Comparison of ENCODE assay signal across 8 mouse cellular contexts in genomic region chr11:16508052-16508654, GRCm38 (mm10). TPM values are rescaled to one million over a fixed set of nuclear protein-coding genes. Genes with fewer than 3 reads are reported as not detected.
A peak's percentile ranks its signal among the peaks of the same experiment; 100 is the strongest.
DNase-seq lines count a peak whose midpoint lies in the region; ATAC-seq and TF ChIP-seq lines count a peak whose summit lies in the region.

TSS of gene Sec61g (minus strand) at chr11:16508484.

- H3K9me3 ChIP-seq in MEL (replicated peaks; ENCODE audit: insufficient read depth, low read length) = no peaks in the 10 kb centered on the region
- no peaks in the 10 kb centered on the region for H3K9me3 ChIP-seq in forebrain, postnatal 0 days (ENCODE audit: low read length)
- H3K9me3 ChIP-seq in lung, embryonic 15.5 days = no peaks in the 10 kb centered on the region

- H3K4me1 ChIP-seq in MEL (ENCODE audit: control insufficient read depth in 1 of 2, insufficient read depth in 2 of 2, low read length in 2 of 2) = peaks cover 6 to 16% of the 10 kb centered on the region in 2 experiments
- H3K4me1 ChIP-seq in cerebellum, adult 2 months (ENCODE audit: control insufficient read depth, insufficient read depth, low read length) = no peaks in the 10 kb centered on the region
- H3K4me1 ChIP-seq in forebrain, postnatal 0 days (ENCODE audit: insufficient read depth) = peaks cover 10% of the 10 kb centered on the region
- H3K4me1 ChIP-seq in lung, embryonic 15.5 days = no peaks in the 10 kb centered on the region; the same call in 1 of the 2 replicates

- whole genome bisulfite sequencing in cerebellum, adult 2 months = under 1% methylated on average over 35 of the region's 35 CpGs
- under 1% methylated on average over 35 of the region's 35 CpGs for WGBS in forebrain, postnatal 0 days
- WGBS in lung, embryonic 15.5 days = under 1% methylated on average over 35 of the region's 35 CpGs

- TF ChIP-seq RAD21 in MEL (IDR thresholded peaks at IDR 0.05; ENCODE audit: low read depth, low read length) = no peak

- H3K79me2 ChIP-seq in MEL (ENCODE audit: control insufficient read depth, insufficient read depth, low read length, poor library complexity) = peaks cover 20% of the 10 kb centered on the region

- peak within 1 kb of the TSS; percentile 79 for H3K27ac ChIP-seq in MEL (ENCODE audit: control insufficient read depth, low read depth, low read length)
- H3K27ac ChIP-seq in cerebellum, adult 2 months (ENCODE audit: insufficient read depth, low read length) = peak within 1 kb of the TSS; percentile 90
- peak within 1 kb of the TSS; percentile 96 for H3K27ac ChIP-seq in forebrain, postnatal 0 days (ENCODE audit: low read depth, low read length)
- peak within 1 kb of the TSS; percentile 96 for H3K27ac ChIP-seq in lung, embryonic 15.5 days

- no peak for TF ChIP-seq CTCF in MEL (IDR thresholded peaks at IDR 0.05 in 2 of 3, conservative IDR thresholded peaks at IDR 0.05 in 1 of 3; ENCODE audit: control insufficient read depth in 1 of 3, insufficient read depth in 1 of 3, low read depth in 2 of 3, low read length in 3 of 3, poor library complexity in 1 of 3, severe bottlenecking in 1 of 3)
- no peak for TF ChIP-seq CTCF in cerebellum, adult 2 months (IDR thresholded peaks at IDR 0.05; ENCODE audit: borderline replicate concordance, insufficient read depth, low read depth, low read length)
- TF ChIP-seq CTCF in forebrain, postnatal 0 days (IDR thresholded peaks at IDR 0.05; ENCODE audit: low read depth) = peak; percentile 30; the same call in 1 of the 2 replicates

- peak; percentile 96 for DNase-seq in MEL (ENCODE audit: low read depth, low spot score)
- peak; percentile 94 for DNase-seq in cerebellum, adult 2 months
- DNase-seq in forebrain, postnatal 0 days = peak; percentile 97
- DNase-seq in heart, postnatal 4 days = peak; percentile 93
- peak; percentile 92 to 93 for DNase-seq in layer of hippocampus, adult 8-10 months (ENCODE audit: low spot score in 2 of 2)
- peak; percentile 87 for DNase-seq in ovary, adult 18-20 months (ENCODE audit: low spot score)
- peak; percentile 91 for DNase-seq in thymus, postnatal 0 days (ENCODE audit: low spot score)

- H3K27me3 ChIP-seq in MEL (ENCODE audit: control insufficient read depth in 1 of 2, insufficient read depth in 2 of 2, low read length in 2 of 2) = peaks cover 0 to 1% of the 10 kb centered on the region in 2 experiments; a peak in 1 of 4 replicates
- H3K27me3 ChIP-seq in cerebellum, adult 2 months (ENCODE audit: control insufficient read depth, insufficient read depth, low read length) = no peaks in the 10 kb centered on the region
- no peaks in the 10 kb centered on the region for H3K27me3 ChIP-seq in forebrain, postnatal 0 days (ENCODE audit: insufficient read depth, low read length)
- no peaks in the 10 kb centered on the region for H3K27me3 ChIP-seq in lung, embryonic 15.5 days

- peak within 1 kb of the TSS; percentile 83 for H3K4me2 ChIP-seq in forebrain, postnatal 0 days (ENCODE audit: low read depth)
- peak within 1 kb of the TSS; percentile 60 for H3K4me2 ChIP-seq in lung, embryonic 15.5 days

- ATAC-seq in forebrain, postnatal 0 days = peak; percentile 100
- ATAC-seq in lung, embryonic 15.5 days (ENCODE audit: borderline replicate concordance, extremely low read depth, low FRiP score, low TSS enrichment) = peak; percentile 100

- peak within 1 kb of the TSS; percentile 99 for H3K9ac ChIP-seq in MEL (ENCODE audit: control insufficient read depth, low read depth, low read length, poor library complexity, severe bottlenecking)
- H3K9ac ChIP-seq in forebrain, postnatal 0 days = peak within 1 kb of the TSS; percentile 97
- peak within 1 kb of the TSS; percentile 90 for H3K9ac ChIP-seq in lung, embryonic 15.5 days

- peak; percentile 97 for TF ChIP-seq POLR2A in MEL (IDR thresholded peaks at IDR 0.05; ENCODE audit: control insufficient read depth in 1 of 2, insufficient read depth in 1 of 2, low read depth in 1 of 2, low read length in 2 of 2, poor library complexity in 1 of 2)
- TF ChIP-seq POLR2A in cerebellum, adult 2 months (IDR thresholded peaks at IDR 0.05; ENCODE audit: borderline replicate concordance, insufficient read depth, low read length) = peak; percentile 98

- no peak for TF ChIP-seq EP300 in MEL (IDR thresholded peaks at IDR 0.05; ENCODE audit: low read depth in 1 of 2, low read length in 2 of 2)

- peaks cover 29 to 37% of the 10 kb centered on the region in 2 experiments for H3K36me3 ChIP-seq in MEL (ENCODE audit: control insufficient read depth in 1 of 2, insufficient read depth in 2 of 2, low read length in 2 of 2)
- H3K36me3 ChIP-seq in forebrain, postnatal 0 days (ENCODE audit: insufficient read depth) = peaks cover 9% of the 10 kb centered on the region
- H3K36me3 ChIP-seq in lung, embryonic 15.5 days = peaks cover 25% of the 10 kb centered on the region

- H3K4me3 ChIP-seq in MEL (ENCODE audit: control insufficient read depth in 1 of 2, insufficient read depth in 1 of 2, low read depth in 2 of 2, low read length in 2 of 2) = peak within 1 kb of the TSS; percentile 90 to 98
- peak within 1 kb of the TSS; percentile 96 for H3K4me3 ChIP-seq in cerebellum, adult 2 months (replicated peaks; ENCODE audit: insufficient read depth, low read depth, low read length)
- H3K4me3 ChIP-seq in forebrain, postnatal 0 days (ENCODE audit: low read depth, low read length) = peak within 1 kb of the TSS; percentile 91
- H3K4me3 ChIP-seq in lung, embryonic 15.5 days = peak within 1 kb of the TSS; percentile 87

TF ChIP-seq in MEL, 35 proteins besides CTCF, POLR2A, EP300 and RAD21 (continues in another document):
- TF ChIP-seq NELFE (IDR thresholded peaks at IDR 0.05; ENCODE audit: low read depth, low read length) (peak; percentile 98), POLR2AphosphoS2 (IDR thresholded peaks at IDR 0.05; ENCODE audit: low read length) (peak; percentile 97), BHLHE40 (IDR thresholded peaks at IDR 0.05; ENCODE audit: borderline replicate concordance, low read depth, low read length) (no peak), RCOR1 (IDR thresholded peaks at IDR 0.05; ENCODE audit: low read depth, low read length) (no peak), USF2 (IDR thresholded peaks at IDR 0.05; ENCODE audit: borderline replicate concordance in 1 of 2, insufficient read depth in 1 of 2, low read depth in 1 of 2, low read length in 2 of 2) (no peak), JUND (IDR thresholded peaks at IDR 0.05; ENCODE audit: low read depth, low read length) (no peak), MAZ (IDR thresholded peaks at IDR 0.05; ENCODE audit: low read depth, low read length) (no peak), ZKSCAN1 (IDR thresholded peaks at IDR 0.05; ENCODE audit: low read depth, low read length) (no peak), MYB (IDR thresholded peaks at IDR 0.05; ENCODE audit: low read depth, low read length) (no peak), MEF2A (IDR thresholded peaks at IDR 0.05; ENCODE audit: extremely low read depth, insufficient replicate concordance, low read depth, low read length, poor library complexity, severe bottlenecking) (no peak), NRF1 (IDR thresholded peaks at IDR 0.05; ENCODE audit: insufficient read depth, low read depth, low read length, poor library complexity, severe bottlenecking) (peak; percentile 76), MAX (IDR thresholded peaks at IDR 0.05; ENCODE audit: low read length) (no peak; the same call in 1 of the 2 replicates), USF1 (IDR thresholded peaks at IDR 0.05; ENCODE audit: low read depth, low read length) (0 out of 2 replicates have a peak, but pooled peaks have one; percentile 3), GATA1 (IDR thresholded peaks at IDR 0.05; ENCODE audit: low read depth, low read length) (no peak), CHD1 (IDR thresholded peaks at IDR 0.05; ENCODE audit: low read depth, low read length) (no peak), UBTF (IDR thresholded peaks at IDR 0.05; ENCODE audit: borderline replicate concordance, insufficient read depth, low read depth, low read length) (0 out of 2 replicates have a peak, but pooled peaks have one; percentile 59), TAL1 (IDR thresholded peaks at IDR 0.05; ENCODE audit: low read length) (no peak), ETS1 (IDR thresholded peaks at IDR 0.05; ENCODE audit: low read depth, low read length) (0 out of 2 replicates have a peak, but pooled peaks have one; percentile 15), CHD2 (IDR thresholded peaks at IDR 0.05; ENCODE audit: low read length) (no peak), SMC3 (IDR thresholded peaks at IDR 0.05; ENCODE audit: low read depth, low read length) (no peak), TCF12 (IDR thresholded peaks at IDR 0.05; ENCODE audit: low read depth, low read length) (peak; percentile 78), MYC (IDR thresholded peaks at IDR 0.05; ENCODE audit: low read depth, low read length) (peak; percentile 30; the same call in 1 of the 2 replicates), HCFC1 (IDR thresholded peaks at IDR 0.05; ENCODE audit: low read depth, low read length) (peak; percentile 87), E2F4 (IDR thresholded peaks at IDR 0.05; ENCODE audit: borderline replicate concordance, low read depth, low read length) (no peak), MAFK (IDR thresholded peaks at IDR 0.05; ENCODE audit: borderline replicate concordance, low read depth, low read length) (no peak), SIN3A (IDR thresholded peaks at IDR 0.05; ENCODE audit: low read length) (peak; percentile 75), POLR2AphosphoS5 (IDR thresholded peaks at IDR 0.05; ENCODE audit: borderline replicate concordance, low read depth, low read length) (no peak), KAT2A (conservative IDR thresholded peaks at IDR 0.05; ENCODE audit: low read depth, low read length) (peak; percentile 62), MXI1 (IDR thresholded peaks at IDR 0.05; ENCODE audit: low read depth, low read length) (peak; percentile 63), ELF1 (IDR thresholded peaks at IDR 0.05; ENCODE audit: low read depth, low read length) (peak; percentile 85), TBP (IDR thresholded peaks at IDR 0.05; ENCODE audit: low read depth, low read length) (peak; percentile 86)

RNA-seq across cellular contexts. Expression of gene Sec61g, which starts in this region (rescaled TPM):
- 56.2 and 61.7 TPM in 2 replicates for total RNA-seq in MEL (2012; rRNA removed)
- polyA plus RNA-seq in MEL (2012; ENCODE audit: insufficient read depth in 1 of 2, insufficient read length in 2 of 2, low read depth in 1 of 2, low replicate concordance in 2 of 2, missing spikeins in 1 of 2) = 10 to 100 TPM in 1 of 2 experiments, not detected in 1; 20.4 TPM
- polyA plus RNA-seq in cerebellum, adult 2 months (2012; rRNA removed) = 19.8 and 21.5 TPM in 2 replicates
- 25.8 and 41.1 TPM in 2 replicates for total RNA-seq in forebrain, postnatal 0 days (2014; rRNA removed)
- polyA plus RNA-seq in forebrain, postnatal 0 days (2015; fragmentation: Nextera tagmentation; extraction: Ambion mirVana) = 29.6 and 39.0 TPM in 2 replicates
- 1 to 10 TPM; 4.6 to 5.4 TPM for total RNA-seq in heart, postnatal 4 days (2021)
- 10 to 100 TPM in 2 of 4 experiments, 1 to 10 TPM in 2; 8.2 to 13.9 (median 10.1) TPM for total RNA-seq in layer of hippocampus, adult 8-10 months (2022)
- polyA plus RNA-seq in lung, embryonic 15.5 days (2015; fragmentation: Nextera tagmentation; extraction: Ambion mirVana) = 36.9 and 44.9 TPM in 2 replicates
- polyA plus RNA-seq in thymus, postnatal 0 days (2015; fragmentation: Nextera tagmentation; extraction: Ambion mirVana) = 30.4 and 36.4 TPM in 2 replicates

Comparison
In these comparisons a context has a peak if more than half of its experiments do, and no peak if none do; other contexts are left out.
1. Peak in every context shown above with its lines: DNase-seq, ATAC-seq, H3K4me3 ChIP-seq and H3K27ac ChIP-seq.